Mouse (Mus musculus): Measurements from ENCODE around the gene Grm8.

GRCm38 (mm10) chr6:27371095-27371494 is 763.9 kb downstream of the Grm8 start:
- no peak for TF ChIP-seq CTCF (IDR thresholded peaks at IDR 0.05; ENCODE audit: borderline replicate concordance, insufficient read depth, low read length)
- no peak for TF ChIP-seq POLR2A (IDR thresholded peaks at IDR 0.05; ENCODE audit: low read depth, low read length)

Data from embryonic fibroblast, embryonic 13.5 days (primary cell).